Mouse (Mus musculus): Measurements from ENCODE around the gene Pycr2.
"Not testable (repeated sequence)": the region's sequence is repeated elsewhere in the genome, so short reads cannot be mapped to it uniquely, and the experiment has no call there.

Gene Pycr2

DNA sequence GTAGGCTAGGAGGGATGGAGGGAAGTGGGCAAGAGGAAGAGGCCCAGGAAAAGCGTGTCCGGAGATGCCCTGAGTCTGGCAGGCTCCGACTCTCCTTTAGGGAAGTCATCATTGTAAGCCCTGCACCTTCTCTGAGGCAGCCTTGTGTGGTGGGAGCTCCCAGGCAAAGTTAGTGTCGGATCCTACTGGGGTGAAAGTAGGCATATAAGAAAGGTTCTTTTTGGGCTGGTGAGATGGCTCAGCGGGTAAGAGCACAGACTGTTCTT is 655 bp downstream of the Pycr2 start:
- in situ Hi-C loops (cut with MboI, MseI), result loop anchor here (5.0 kb wide), 1 partner anchor 38 kb away; the partner anchor contains the start of gene Tmem63a

DNA sequence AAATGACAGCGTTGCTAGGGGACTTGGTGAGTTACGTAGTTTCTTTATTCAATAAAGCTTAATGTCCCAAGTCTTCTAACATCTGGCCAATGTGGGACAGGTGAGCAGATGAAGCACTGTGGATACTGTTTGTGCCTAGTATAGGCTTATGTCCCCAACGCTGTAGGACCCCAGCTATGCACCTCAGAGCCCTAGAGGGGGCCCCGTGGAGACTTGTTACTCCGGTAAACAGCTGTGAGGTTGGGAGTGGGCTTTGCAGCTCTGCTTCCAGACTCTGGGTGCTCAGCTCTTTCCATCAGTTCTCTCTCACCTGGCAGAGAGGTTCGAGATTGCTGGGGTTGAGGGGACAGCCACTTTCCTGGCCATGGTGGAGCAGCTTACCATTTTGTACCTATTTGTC is 1.2 kb downstream of the Pycr2 start:
- in situ Hi-C loops (cut with MboI, MseI), result no loop called here

DNA sequence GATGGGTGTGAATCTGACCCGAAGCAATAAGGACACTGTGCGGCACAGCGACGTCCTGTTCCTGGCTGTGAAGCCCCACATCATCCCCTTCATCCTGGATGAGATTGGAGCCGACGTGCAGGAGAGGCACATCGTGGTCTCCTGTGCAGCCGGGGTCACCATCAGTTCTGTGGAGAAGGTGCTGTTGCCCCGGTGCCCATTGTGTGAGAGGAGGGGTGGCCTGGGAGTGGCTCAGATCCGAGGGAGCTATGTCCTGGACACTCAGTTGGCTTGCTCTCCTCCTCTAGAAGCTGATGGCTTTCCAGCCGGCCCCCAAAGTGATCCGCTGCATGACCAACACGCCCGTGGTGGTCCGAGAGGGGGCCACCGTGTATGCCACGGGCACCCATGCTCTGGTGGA is 1.8 kb downstream of the Pycr2 start:
- in situ Hi-C loops (cut with MboI, MseI), result no loop called here

DNA sequence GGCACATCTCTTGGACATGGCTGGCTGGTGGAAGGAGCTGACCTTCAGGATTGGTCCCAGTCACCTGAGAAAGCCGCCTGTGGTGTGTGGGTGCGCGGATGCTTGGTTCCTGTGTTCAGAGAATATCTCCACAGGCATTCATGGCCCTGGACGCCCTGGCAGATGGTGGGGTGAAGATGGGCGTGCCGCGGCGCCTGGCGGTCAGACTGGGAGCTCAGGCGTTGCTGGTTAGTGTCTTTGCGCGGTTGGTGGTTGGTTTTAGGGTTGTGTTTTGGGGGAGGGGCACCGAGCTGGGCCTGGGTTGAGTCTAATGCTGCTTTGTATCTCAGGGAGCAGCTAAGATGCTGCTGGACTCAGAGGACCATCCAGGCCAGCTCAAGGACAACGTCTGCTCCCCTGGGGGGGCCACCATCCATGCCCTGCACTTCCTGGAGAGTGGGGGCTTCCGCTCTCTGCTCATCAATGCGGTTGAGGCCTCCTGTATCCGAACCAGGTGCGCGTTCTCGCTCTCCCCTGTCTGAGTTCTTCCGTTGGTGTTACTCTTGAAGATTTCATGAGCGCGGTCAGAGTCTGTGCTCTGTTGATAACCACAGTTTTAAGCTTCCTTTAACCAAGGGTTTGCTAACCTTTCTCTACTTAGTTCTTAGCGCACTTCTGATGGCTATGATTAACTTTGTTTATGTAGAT is 2.5 kb downstream of the Pycr2 start:
- in situ Hi-C loops (cut with MboI, MseI), result no loop called here

DNA sequence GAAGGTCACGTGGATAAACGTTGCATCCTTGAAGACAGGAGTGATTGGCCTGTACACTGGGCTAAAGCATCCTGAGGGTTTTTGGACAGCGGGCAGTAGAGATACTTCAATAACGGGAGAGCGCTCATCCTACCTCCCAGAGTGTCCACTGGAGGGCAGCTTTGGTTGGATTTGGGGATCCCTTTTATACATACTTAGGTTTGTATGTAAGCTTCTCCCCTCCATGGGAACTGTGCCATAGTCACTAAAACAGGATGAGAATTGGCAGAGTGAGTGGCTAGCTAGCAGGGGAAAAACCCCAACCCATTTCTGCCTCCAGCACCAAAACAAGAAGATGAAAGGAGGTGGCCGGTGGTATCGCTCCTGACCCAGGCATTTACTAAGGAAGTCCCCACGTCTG is 7.0 kb downstream of the Pycr2 start:
- in situ Hi-C loops (cut with MboI, MseI), result no loop called here

DNA sequence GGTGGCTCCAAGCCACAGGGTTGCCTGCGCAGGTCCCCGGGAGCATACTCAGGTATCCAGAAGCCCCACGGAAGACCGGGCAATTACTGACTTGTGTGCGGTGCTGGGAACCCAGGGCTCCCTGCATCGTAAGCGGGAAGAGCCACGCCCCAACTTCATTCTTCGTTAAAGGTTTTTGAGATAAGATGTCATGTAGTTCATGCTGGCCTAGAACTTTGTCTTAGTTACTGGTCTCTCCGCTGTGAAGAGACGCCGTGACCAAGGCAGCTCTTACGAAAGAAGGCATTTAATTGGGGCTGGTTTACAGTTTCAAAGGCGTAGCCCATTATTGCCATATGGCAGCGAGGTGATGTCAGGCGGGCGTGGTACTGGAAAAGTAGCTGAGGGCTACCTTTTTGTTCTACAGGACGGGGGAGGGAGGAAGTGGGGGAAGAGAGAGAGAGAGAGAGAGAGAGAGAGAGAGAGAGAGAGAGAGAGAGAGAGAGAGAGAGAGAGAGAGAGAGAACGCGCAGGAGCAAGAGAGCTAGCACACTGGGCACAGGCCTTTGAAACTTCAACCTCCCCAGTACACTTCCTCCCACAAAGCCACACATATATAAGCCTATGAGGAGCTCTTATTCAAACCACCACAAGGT is 7.7 kb downstream of the Pycr2 start:
- in situ Hi-C loops (cut with MboI, MseI), result no loop called here

DNA sequence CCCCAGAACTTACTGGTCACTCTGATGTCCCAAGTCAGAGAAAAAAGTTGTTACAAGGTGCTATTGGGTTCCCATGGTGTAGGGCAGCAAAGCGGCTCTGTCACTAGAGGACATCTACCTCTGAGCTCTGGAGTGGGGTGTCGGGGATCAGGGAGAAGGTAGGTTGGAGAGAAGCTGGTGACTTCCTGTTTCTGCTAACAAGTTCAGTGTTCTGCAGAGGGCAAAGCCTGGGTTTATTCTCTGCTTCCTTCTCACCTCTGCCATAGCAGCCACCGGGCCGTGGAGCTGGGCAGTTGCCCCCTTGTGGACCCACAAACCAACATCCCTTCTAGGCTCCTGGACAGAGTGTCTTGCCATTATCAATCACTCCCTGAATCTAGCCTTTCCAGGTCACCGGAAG is 8.7 kb downstream of the Pycr2 start:
- in situ Hi-C loops (cut with MboI, MseI), result no loop called here

DNA sequence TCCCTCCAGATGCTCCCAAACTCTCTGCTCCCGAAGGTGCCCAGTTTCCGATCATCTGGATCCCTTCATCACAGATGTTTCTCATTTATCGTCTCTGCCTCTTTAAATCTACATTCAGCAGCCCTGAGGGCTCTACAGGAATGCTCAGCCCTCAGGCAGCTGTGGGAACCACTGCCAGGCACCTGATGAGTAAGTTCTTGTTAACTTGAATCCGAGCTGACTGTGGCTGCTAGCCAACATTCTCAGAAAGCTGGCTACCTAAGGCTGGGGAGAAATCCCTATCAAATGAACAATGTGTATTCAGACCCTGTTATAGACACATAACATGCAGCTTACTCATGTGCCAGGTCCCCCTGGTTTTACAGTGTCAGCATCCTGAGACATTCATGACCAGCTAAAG is 9.7 kb downstream of the Pycr2 start:
- in situ Hi-C loops (cut with MboI, MseI), result no loop called here

DNA sequence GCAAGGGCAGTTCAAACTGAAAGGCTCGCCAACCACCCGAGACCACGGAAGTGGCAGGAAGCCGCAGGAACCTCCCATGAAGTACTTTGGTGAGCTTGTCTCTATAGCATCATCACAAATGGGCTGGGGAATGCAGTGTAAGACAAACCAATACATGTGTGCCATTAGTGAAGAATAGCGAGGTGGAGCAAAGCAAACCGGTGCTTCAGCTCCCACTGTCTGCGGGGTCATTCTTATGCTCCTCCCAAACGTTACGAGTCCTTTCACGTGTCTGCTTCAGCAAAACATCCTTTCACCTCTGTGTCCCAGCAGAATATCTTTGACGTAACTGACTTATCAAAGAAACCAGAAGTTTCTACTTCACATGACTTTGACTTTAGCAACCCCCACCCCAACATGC is 12.3 kb downstream of the Pycr2 start:
- in situ Hi-C loops (cut with MboI, MseI), result no loop called here

DNA sequence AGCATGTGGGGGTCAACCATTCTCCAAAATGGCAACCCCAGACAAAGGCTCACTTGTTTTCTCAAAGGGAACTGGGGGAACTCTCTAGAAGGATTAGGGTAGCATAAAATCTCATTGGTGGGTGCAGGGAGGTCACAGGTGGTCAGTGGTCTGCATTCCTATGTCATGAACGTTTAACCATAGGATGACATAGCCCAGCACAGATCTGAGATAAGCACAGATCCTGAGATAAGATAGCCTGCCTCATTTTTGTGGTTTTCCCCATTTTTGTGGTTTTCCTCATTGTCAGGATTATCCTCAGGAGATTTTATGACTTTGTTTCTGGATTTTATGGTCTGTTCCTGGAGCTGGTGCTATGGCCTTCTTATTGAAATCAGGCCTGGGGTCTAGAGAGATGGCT is 13.0 kb downstream of the Pycr2 start:
- in situ Hi-C loops (cut with MboI, MseI), result no loop called here

DNA sequence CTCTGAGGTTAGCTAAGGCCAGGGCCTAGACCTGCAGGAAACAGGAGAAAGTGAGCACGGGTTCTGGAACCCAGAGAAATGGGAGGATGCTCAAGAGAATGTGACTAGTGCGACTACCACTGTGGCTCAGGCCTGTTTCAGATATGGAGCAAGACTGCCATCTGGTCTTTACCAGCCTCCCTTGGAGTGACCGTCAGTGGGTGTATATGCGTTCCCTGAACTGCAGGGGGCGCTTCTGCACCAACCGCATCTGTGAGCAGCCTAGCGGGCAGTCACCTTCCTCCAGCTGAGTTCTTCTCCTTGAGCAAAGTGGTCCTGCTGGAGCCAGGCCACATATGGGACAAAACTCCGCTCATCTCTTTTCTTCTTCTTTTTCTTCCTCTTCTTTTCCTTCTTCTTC is 15.6 kb downstream of the Pycr2 start:
- in situ Hi-C loops (cut with MboI, MseI), result no loop called here

DNA sequence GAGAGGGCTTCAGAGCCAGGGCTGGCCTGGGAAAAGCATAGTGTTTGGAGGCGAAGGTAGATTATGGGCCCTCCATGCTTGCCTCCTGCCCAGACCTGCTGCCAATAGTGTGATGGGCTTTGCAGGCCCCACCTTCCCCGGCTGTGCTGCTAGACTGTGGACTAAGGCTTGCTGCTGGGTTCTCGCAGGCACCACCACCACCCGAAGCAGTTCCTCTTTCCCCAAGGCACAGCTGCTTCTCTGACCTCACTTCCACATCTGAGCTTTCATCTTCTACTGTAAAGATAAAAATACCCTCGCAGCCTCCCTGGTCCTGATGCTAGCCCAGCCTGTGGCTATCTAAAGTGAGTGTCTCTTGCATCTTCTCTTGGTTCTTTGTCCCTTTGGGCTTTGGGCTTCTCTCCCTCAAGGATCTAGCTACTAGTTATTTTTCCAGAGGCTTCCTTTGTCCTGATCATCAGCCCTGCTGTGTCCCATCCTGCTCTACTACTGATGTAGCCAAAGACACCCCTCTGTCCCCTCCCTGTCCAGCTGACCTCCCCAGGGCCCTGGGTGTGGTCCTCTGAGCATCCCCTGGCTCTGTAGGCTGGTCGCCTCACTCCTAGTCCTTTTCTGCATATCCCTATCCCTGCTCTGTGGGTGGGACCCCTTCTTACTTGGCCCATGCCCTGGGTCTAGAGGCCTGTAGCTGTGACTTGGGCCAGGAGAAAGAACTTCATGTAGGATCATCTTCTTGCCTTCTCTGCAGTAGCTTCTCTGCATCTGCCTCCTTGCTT is 18.4 kb downstream of the Pycr2 start:
- in situ Hi-C loops (cut with MboI, MseI), result no loop called here

DNA sequence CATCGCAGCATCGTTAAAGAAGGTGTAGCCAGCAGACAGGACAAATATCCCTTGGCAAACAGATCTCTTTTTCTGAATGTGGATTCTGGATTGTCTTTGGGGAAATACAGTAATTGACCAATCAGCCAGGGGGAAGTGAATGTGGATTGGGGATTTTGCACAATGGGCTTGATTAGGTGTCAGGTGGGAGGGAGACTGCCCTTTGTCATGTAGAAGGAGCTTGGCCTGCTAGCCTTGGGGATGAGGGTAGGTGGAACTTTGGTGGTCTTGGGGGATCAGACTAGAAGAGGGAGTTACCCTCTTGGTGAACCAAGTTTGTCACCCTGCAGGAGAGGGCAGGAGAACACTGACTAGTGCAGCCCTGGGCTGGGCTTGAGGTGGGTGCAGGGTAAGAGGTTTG is 20.6 kb downstream of the Pycr2 start:
- in situ Hi-C loops (cut with MboI, MseI), result no loop called here

DNA sequence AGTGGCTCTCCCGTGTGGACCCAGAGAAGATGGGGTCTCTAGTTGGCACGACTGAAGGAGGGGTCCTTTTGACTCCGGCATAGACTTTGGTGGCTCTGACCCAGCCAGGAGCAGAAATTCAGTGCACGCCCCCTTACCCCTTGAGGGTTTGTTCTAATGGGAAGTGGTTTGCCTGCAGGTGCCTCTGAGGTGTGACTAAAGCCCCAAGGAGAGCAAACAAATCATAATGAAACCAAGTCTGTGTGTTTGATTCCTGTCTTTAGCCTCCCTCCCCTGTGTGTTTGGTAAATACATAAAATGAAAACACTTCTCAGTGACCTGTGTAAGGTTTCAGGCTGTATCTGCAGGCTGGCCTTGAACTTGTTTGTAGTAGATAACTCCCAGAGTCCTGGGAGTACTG is 22.2 kb downstream of the Pycr2 start:
- in situ Hi-C loops (cut with MboI, MseI), result no loop called here

DNA sequence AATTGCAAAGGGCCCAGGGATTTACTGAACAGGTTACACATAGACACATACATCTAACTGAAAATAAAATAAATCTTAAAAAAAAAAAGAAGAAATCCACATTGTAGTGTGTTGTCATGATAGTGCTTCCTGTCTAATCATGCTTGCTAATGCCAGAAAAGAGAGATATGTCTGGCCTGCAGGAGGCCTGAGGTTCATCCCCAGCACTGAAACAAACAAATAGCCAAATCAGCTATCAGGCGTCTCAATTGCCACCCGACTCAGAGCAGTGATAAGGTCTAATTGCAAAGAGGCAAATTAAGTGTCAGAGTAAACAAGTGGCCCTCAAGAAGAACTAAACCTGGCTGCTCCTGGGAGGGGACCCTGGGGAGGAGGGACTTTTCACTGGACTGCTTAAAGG is 25.5 kb downstream of the Pycr2 start:
- in situ Hi-C loops (cut with MboI, MseI), result no loop called here

DNA sequence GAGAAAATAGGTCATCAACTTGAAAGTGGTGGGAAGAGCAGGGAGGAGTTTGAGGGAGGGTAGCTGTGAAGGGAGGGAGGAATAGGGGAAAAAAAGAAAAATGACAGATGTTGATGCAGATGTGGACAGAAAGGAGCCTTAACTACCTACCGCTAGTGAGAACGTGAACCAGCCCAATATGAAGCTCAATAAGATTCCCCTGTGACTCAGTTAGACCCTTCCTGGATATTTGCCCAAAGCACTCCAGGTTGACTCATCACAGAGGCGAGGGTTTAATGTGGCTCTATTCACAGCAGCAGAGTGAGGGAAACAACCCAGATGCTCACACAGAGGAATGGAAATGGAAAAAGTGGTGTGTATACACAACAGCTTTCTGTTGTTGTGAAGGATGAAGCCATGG is 27.0 kb downstream of the Pycr2 start:
- in situ Hi-C loops (cut with MboI, MseI), result no loop called here

DNA sequence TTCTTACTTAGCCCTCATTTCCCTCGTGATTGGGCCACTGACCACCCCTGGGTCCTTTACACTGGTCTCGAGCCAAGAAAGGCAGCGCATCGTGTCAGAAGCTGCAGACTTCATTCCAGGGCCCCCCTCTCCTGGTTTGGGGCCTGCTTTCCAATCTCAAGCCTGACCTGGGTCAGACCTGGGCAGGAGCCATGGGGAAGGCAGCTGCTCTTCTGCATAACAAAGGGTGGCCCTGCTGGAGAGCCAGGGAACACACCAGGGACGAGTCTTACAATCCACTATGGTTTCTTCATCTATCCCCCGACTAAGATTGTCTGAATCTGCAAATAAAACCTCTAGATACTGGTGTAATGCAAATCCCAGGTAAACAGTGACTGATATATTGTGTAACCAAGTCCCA is 29.6 kb downstream of the Pycr2 start:
- in situ Hi-C loops (cut with MboI, MseI), result no loop called here

DNA sequence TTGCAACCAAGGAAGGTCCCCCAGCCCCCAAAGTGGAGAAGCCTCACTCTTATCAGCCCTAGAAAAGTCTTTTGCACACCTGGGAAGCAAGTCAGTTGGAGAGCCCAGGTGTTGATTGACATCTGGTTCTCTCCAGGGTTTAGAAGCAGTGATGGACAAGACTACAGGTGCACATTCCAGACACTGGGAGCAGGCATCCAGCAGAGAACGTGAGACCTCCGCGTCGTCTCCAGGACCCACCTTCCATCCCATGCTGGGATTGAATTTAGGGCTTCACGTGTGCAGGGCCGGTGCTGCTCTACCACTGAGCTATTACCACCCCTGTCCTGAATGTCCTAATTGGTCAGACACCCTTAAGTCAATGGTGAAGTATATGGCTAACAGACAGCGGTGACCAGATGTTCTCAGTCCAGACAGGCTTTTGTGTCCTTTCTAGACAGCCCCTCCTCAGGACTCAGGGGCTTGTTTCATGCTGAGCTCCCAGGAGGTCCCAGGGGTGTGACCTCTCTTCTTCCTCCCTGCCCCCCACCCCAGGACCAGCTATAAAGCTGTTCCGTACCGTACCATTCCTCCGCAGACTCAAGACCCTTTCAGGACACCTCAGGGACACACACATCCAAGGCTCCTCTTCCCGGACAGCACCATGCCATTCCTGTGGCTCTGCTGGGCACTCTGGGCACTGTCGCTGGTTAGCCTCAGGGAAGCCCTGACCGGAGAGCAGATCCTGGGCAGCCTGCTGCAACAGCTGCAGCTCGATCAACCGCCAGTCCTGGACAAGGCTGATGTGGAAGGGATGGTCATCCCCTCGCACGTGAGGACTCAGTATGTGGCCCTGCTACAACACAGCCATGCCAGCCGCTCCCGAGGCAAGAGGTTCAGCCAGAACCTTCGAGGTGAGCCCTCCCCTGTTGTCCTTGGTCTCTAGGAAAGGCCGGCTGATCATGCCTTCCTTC is 30.6 kb downstream of the Pycr2 start, which contains the start of gene Lefty1:
Gene Lefty1, plus strand, starts transcription at position 556 of the 953 bp plus-strand sequence.
- in situ Hi-C loops (cut with MboI, MseI), result no loop called here

DNA sequence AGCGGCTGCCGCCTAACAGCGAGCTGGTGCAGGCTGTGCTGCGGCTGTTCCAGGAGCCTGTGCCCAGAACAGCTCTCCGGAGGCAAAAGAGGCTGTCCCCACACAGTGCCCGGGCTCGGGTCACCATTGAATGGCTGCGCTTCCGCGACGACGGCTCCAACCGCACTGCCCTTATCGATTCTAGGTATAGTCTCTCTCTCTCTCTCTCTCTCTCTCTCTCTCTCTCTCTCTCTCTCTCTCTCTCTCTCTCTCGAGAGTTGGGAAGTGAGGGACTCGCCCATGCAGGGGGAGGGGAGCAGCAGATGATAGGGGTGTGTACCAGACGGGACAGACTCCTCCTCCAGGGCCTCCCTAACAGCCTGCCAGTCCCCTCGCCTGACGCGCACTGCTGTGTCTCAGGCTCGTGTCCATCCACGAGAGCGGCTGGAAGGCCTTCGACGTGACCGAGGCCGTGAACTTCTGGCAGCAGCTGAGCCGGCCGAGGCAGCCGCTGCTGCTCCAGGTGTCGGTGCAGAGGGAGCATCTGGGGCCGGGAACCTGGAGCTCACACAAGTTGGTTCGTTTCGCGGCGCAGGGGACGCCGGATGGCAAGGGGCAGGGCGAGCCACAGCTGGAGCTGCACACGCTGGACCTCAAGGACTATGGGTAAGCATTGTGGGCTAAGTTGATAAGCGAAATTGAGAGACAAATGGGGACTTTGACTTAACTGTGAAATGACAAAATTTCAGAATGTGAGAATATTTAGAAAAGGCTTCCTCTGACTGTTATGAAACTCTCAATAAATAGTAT is 32.7 kb downstream of the Pycr2 start:
- in situ Hi-C loops (cut with MboI, MseI), result not testable (repeated sequence)

DNA sequence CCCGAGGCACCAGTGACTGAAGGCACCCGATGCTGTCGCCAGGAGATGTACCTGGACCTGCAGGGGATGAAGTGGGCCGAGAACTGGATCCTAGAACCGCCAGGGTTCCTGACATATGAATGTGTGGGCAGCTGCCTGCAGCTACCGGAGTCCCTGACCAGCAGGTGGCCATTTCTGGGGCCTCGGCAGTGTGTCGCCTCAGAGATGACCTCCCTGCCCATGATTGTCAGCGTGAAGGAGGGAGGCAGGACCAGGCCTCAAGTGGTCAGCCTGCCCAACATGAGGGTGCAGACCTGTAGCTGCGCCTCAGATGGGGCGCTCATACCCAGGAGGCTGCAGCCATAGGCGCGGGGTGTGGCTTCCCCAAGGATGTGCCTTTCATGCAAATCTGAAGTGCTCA is 33.5 kb downstream of the Pycr2 start:
- in situ Hi-C loops (cut with MboI, MseI), result not testable (repeated sequence)

DNA sequence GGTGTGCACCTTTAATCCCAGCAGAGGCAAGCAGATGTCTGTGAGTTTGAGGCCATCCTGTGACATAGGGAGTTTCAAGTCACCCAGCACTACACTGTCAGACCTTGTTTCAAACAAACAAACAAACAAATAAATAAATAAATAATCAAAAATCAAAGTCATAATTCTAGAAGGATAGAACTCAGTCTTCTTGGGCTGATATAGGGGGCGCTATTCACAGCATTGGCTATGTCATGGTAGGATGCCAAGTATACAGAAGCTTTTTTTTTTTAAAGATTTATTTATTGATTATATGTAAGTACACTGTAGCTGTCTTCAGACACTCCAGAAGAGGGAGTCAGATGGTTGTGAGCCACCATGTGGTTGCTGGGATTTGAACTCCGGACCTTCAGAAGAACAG is 34.7 kb downstream of the Pycr2 start:
- in situ Hi-C loops (cut with MboI, MseI), result not testable (repeated sequence)

All from T-helper 1 cell (primary cell).